Mouse (Mus musculus): ENCODE measurements around the gene Pttg1ip. TPM values are rescaled to one million over a fixed set of nuclear protein-coding genes. Genes with fewer than 3 reads are reported as not detected.

The Pttg1ip gene
- total RNA-seq, 2 experiments from 2014 or later, result 132 to 150 TPM

DNA sequence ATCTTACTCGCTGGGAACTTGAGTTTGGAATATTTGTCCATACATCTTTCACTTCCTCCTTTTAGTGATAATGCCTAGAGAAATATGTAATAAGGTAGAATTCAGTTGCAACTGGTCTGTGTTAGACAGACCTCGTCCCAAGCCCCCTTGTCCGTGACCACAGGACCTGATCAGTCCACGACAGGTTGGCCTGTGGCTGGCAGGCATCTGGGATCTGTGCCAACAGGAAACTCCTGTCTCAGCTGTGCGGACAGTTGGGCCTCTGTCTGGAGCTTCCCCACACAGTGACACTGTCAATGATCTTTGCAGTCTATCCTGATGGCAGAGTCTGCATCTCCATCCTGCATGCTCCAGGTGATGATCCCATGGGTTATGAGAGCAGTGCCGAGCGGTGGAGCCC, 61.6 kb downstream of the Pttg1ip start:
- no peak for DNase-seq

DNA sequence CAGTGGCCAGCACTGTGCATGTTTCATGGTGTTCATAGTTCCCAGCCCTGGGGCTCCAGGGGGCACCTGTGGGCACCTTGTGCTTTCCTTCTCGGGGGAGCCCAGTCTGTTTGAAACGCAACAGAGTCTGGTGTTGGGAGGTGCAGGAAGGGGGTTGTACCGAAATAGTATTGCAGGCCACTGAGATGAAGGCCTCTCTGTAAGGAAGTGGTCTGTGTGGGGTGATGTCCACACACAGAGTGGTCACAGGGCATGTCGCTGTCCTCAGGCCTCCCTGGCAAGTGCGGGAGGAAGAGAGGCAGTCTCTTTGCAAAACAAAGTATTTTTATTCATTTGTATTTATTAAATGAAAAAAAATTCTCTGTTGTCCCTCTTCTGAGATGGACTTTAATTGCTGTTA, 64.1 kb downstream of the Pttg1ip start:
- no peak for DNase-seq

DNA sequence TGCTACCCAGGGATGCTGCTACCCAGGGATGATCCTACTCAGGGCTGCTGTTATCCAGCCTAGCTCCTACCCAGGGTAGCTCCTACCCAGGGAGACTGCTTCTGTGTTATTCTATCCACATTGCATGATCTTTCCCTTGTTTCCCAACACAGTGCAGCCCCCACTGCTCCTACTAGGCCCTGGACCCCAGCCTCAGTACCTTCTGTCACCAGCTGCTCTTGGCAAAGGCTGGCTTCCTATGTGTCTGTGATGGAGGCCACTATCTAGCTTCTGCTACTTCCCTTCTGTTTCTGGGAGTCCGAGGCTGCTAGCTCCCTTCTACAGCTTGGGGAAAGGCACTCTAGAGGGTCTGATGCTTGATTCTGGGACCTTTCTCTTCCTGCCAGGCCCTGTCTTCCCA, 65.9 kb downstream of the Pttg1ip start:
- no peak for DNase-seq

DNA sequence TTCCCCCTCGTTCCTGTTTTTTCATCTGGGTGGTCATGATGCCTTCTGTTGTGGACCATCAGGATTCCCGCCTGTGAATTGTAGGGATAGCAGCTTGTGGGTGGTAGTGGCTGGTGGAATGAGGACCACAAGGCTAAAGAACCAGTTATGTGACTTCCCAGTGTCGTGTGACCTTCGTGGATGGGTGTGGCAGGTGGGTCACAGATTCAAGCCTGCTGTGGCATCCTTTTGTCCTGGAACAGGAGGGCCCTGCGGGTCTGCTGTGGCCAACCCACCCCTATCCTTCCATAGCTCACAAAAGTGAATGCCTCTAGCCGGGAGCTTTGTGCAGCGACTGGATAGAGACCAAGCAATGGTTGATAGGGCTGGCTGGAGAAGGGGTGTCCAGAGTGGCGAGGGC, 66.4 kb downstream of the Pttg1ip start:
- no peak for DNase-seq

Small RNA genes within 50 kb of the gene (microRNA-seq; reads per million reads assigned to microRNA genes)
- gene Mir1930, result 11.9 to 25.8 reads per million in 2 experiments

Other genes with a start within 250 kb of the Pttg1ip start
- 10 to 100 TPM; 12.2 to 12.7 TPM for gene Adarb1, start 163.4 kb upstream of the Pttg1ip start, total RNA-seq (2021)
- gene Fam207a, start 65.9 kb upstream of the Pttg1ip start, total RNA-seq (2021), result 10 to 100 TPM in 1 of 2 experiments, 1 to 10 TPM in 1; 8.3 to 10.5 TPM
- gene Itgb2, start 51.5 kb upstream of the Pttg1ip start, total RNA-seq (2021), result 1 to 10 TPM; 6.8 to 7.9 TPM
- 10 to 100 TPM; 81.7 to 82.3 TPM for gene Sumo3, start 24.4 kb downstream of the Pttg1ip start, total RNA-seq (2021)
- gene Gm49325, start 24.5 kb downstream of the Pttg1ip start, total RNA-seq (2021), result 10 to 100 TPM; 15.5 to 15.7 TPM
- gene Ube2g2, start 40.6 kb downstream of the Pttg1ip start, total RNA-seq (2021), result 10 to 100 TPM; 80.9 to 82.8 TPM
- not detected for gene Tspear, start 104.8 kb downstream of the Pttg1ip start, total RNA-seq (2021)
- gene Gm19402, start 109.0 kb downstream of the Pttg1ip start, total RNA-seq (2021), result not detected
- not detected for gene Gm9508, start 115.5 kb downstream of the Pttg1ip start, total RNA-seq (2021)
- not detected for gene Gm10272, start 124.9 kb downstream of the Pttg1ip start, total RNA-seq (2021)
- gene Gm10024, start 129.7 kb downstream of the Pttg1ip start, total RNA-seq (2021), result not detected
- gene Gm10142, start 134.1 kb downstream of the Pttg1ip start, total RNA-seq (2021), result not detected
- not detected for gene Krtap12-1, start 138.9 kb downstream of the Pttg1ip start, total RNA-seq (2021)
- not detected for gene Gm10100, start 144.8 kb downstream of the Pttg1ip start, total RNA-seq (2021)
- gene Gm18596, start 160.9 kb downstream of the Pttg1ip start, total RNA-seq (2021), result not detected
- gene Gm9736, start 169.6 kb downstream of the Pttg1ip start, total RNA-seq (2021), result not detected
- not detected for gene Gm3233, start 178.0 kb downstream of the Pttg1ip start, total RNA-seq (2021)
- gene Gm3238, start 189.6 kb downstream of the Pttg1ip start, total RNA-seq (2021), result not detected
- not detected for gene Gm7138, start 195.2 kb downstream of the Pttg1ip start, total RNA-seq (2021)
- not detected for gene Gm3250, start 200.8 kb downstream of the Pttg1ip start, total RNA-seq (2021)
- not detected for gene Gm7137, start 206.5 kb downstream of the Pttg1ip start, total RNA-seq (2021)
- gene Gm9639, start 213.4 kb downstream of the Pttg1ip start, total RNA-seq (2021), result not detected
- not detected for gene Gm19668, start 217.4 kb downstream of the Pttg1ip start, total RNA-seq (2021)
- not detected for gene Gm9507, start 230.1 kb downstream of the Pttg1ip start, total RNA-seq (2021)
- gene Gm2696, start 233.0 kb downstream of the Pttg1ip start, total RNA-seq (2021), result not detected
- gene Krtap10-4, start 245.4 kb downstream of the Pttg1ip start, total RNA-seq (2021), result not detected